Comparison of ENCODE assay signal across 21 mouse cellular contexts in genomic region chr10:79633006-79633777, GRCm38 (mm10). TPM values are rescaled to one million over a fixed set of nuclear protein-coding genes. Genes with fewer than 3 reads are reported as not detected.
DNase-seq lines count a peak whose midpoint lies in the region; ATAC-seq and TF ChIP-seq lines count a peak whose summit lies in the region.
"Had no signal": no experiment of that assay in that cellular context is flagged by ENCODE, and none has a peak within 500 bp of the region (broad histone marks: within the 10 kb centered on the region; RNA-seq: fewer than 3 reads in every experiment).

No protein-coding gene starts in this region.

- 56% methylated on average over 17 of the region's 17 CpGs for WGBS in kidney, embryonic 14.5 days
- 81% methylated on average over 17 of the region's 17 CpGs for WGBS in intestine, embryonic 16.5 days
- WGBS in forebrain, embryonic 16.5 days, result 89% methylated on average over 17 of the region's 17 CpGs

- no peak overlapping the region for H3K27ac ChIP-seq in kidney, embryonic 14.5 days (ENCODE audit: low read depth, low read length)
- H3K27ac ChIP-seq in testis, adult 2 months (ENCODE audit: control insufficient read depth, insufficient read depth, low read depth, low read length), result peak overlapping the region; percentile 37
- no peak overlapping the region for H3K27ac ChIP-seq in intestine, embryonic 16.5 days (ENCODE audit: low read length)
- no peak overlapping the region for H3K27ac ChIP-seq in forebrain, embryonic 16.5 days (ENCODE audit: low read length)
- H3K27ac ChIP-seq: embryonic facial prominence, embryonic 12.5 days; forebrain, embryonic 10.5 days; limb, embryonic 10.5 days; liver, embryonic 14.5 days had no signal

- H3K9ac ChIP-seq in kidney, embryonic 14.5 days (ENCODE audit: low read depth, low read length), result no peak overlapping the region; the same call in 1 of the 2 replicates
- no peak overlapping the region for H3K9ac ChIP-seq in intestine, embryonic 16.5 days (ENCODE audit: low read depth, low read length)
- H3K9ac ChIP-seq in forebrain, embryonic 16.5 days (replicated peaks; ENCODE audit: low read depth, low read length), result no peak overlapping the region
- H3K9ac ChIP-seq: embryonic facial prominence, embryonic 12.5 days; heart, embryonic 12.5 days; liver, embryonic 14.5 days had no signal

- H3K36me3 ChIP-seq in kidney, embryonic 14.5 days (ENCODE audit: control insufficient read depth, insufficient read depth, low read length), result no peaks in the 10 kb centered on the region
- H3K36me3 ChIP-seq in testis, adult 2 months (ENCODE audit: control insufficient read depth, insufficient read depth, low read length), result no peaks in the 10 kb centered on the region
- no peaks in the 10 kb centered on the region for H3K36me3 ChIP-seq in intestine, embryonic 16.5 days (ENCODE audit: control insufficient read depth, insufficient read depth, low read length)
- no peaks in the 10 kb centered on the region for H3K36me3 ChIP-seq in forebrain, embryonic 16.5 days (ENCODE audit: control insufficient read depth, insufficient read depth)
- H3K36me3 ChIP-seq: embryonic facial prominence, embryonic 12.5 days; forebrain, embryonic 10.5 days; heart, embryonic 12.5 days; limb, embryonic 10.5 days had no signal

- no peak overlapping the region for H3K4me3 ChIP-seq in kidney, embryonic 14.5 days (ENCODE audit: low read length)
- no peak overlapping the region for H3K4me3 ChIP-seq in testis, adult 2 months (ENCODE audit: control insufficient read depth, low read depth, low read length)
- H3K4me3 ChIP-seq in intestine, embryonic 16.5 days (ENCODE audit: low read length), result no peak overlapping the region
- H3K4me3 ChIP-seq in forebrain, embryonic 16.5 days (replicated peaks; ENCODE audit: low read length), result no peak overlapping the region
- H3K4me3 ChIP-seq: embryonic facial prominence, embryonic 12.5 days; forebrain, embryonic 10.5 days; heart, embryonic 12.5 days; limb, embryonic 10.5 days had no signal

- TF ChIP-seq POLR2A in testis, adult 2 months (IDR thresholded peaks at IDR 0.05; ENCODE audit: control insufficient read depth, low read depth, low read length), result no peak; the same call in 1 of the 2 replicates

- H3K27me3 ChIP-seq in kidney, embryonic 14.5 days (ENCODE audit: control insufficient read depth, insufficient read depth, low read length), result no peaks in the 10 kb centered on the region
- no peaks in the 10 kb centered on the region for H3K27me3 ChIP-seq in testis, adult 2 months (ENCODE audit: control insufficient read depth, insufficient read depth, low read length)
- peaks cover 2% of the 10 kb centered on the region; the same call in 1 of the 2 replicates for H3K27me3 ChIP-seq in intestine, embryonic 16.5 days (replicated peaks; ENCODE audit: control insufficient read depth, insufficient read depth, low read length)
- H3K27me3 ChIP-seq in forebrain, embryonic 16.5 days (replicated peaks; ENCODE audit: control insufficient read depth, insufficient read depth, low read length), result no peaks in the 10 kb centered on the region
- H3K27me3 ChIP-seq: embryonic facial prominence, embryonic 12.5 days had no signal

- peaks cover 18% of the 10 kb centered on the region for H3K4me1 ChIP-seq in kidney, embryonic 14.5 days (ENCODE audit: control insufficient read depth, insufficient read depth, low read length)
- H3K4me1 ChIP-seq in testis, adult 2 months (ENCODE audit: control insufficient read depth, insufficient read depth, low read length), result peaks cover 9% of the 10 kb centered on the region
- peaks cover 2% of the 10 kb centered on the region for H3K4me1 ChIP-seq in intestine, embryonic 16.5 days (ENCODE audit: control insufficient read depth, insufficient read depth, low read length)
- H3K4me1 ChIP-seq in forebrain, embryonic 16.5 days (replicated peaks; ENCODE audit: control insufficient read depth, insufficient read depth, low read length), result peaks cover 11% of the 10 kb centered on the region

- no peak for TF ChIP-seq CTCF in testis, adult 2 months (IDR thresholded peaks at IDR 0.05; ENCODE audit: control insufficient read depth, insufficient read depth, insufficient replicate concordance, low read depth, low read length)

- H3K9me3 ChIP-seq in kidney, embryonic 14.5 days (ENCODE audit: control insufficient read depth, low read length), result no peaks in the 10 kb centered on the region
- H3K9me3 ChIP-seq in intestine, embryonic 16.5 days (ENCODE audit: control insufficient read depth, low read length), result no peaks in the 10 kb centered on the region
- no peaks in the 10 kb centered on the region for H3K9me3 ChIP-seq in forebrain, embryonic 16.5 days (ENCODE audit: control insufficient read depth, low read length)
- H3K9me3 ChIP-seq: embryonic facial prominence, embryonic 12.5 days; forebrain, embryonic 10.5 days; heart, embryonic 12.5 days; limb, embryonic 10.5 days had no signal

- peak; percentile 2; the same call in 1 of the 2 replicates for ATAC-seq in kidney, embryonic 14.5 days (ENCODE audit: low FRiP score, low TSS enrichment)
- ATAC-seq in intestine, embryonic 16.5 days, result no peak
- ATAC-seq in forebrain, embryonic 16.5 days, result no peak
- ATAC-seq: inflammation-experienced regulatory T-cells, adult 6 months; lung, postnatal 0 days had no signal

- no peak overlapping the region for H3K4me2 ChIP-seq in kidney, embryonic 14.5 days (replicated peaks; ENCODE audit: low read depth, low read length)
- no peak overlapping the region for H3K4me2 ChIP-seq in intestine, embryonic 16.5 days (ENCODE audit: low read depth, low read length)
- H3K4me2 ChIP-seq in forebrain, embryonic 16.5 days (ENCODE audit: low read length), result no peak overlapping the region
- H3K4me2 ChIP-seq: embryonic facial prominence, embryonic 12.5 days; heart, embryonic 12.5 days; midbrain, embryonic 11.5 days had no signal

- DNase-seq in kidney, postnatal 36 days, result no peak
- no peak for DNase-seq in testis, postnatal 10 days (ENCODE audit: low spot score)
- DNase-seq in brain, adult 2 months (ENCODE audit: low read depth, low spot score), result peak; percentile 78
- no peak for DNase-seq in frontal cortex, postnatal 36 days (ENCODE audit: low spot score in 2 of 2)
- DNase-seq: cerebellum, postnatal 25 days; heart, postnatal 36 days; right cerebral cortex, adult 18-20 months; thymus, adult 2 months had no signal

RNA-seq across cellular contexts. Expression of gene Shc2, which starts 4.5 kb away (rescaled TPM):
- 6.9 and 8.5 TPM in 2 replicates for polyA plus RNA-seq in kidney, embryonic 14.5 days (2014; fragmentation: Nextera tagmentation; extraction: Ambion mirVana)
- 4.5 and 5.8 TPM in 2 replicates for polyA plus RNA-seq in testis, adult 2 months (2012; rRNA removed)
- 1.1 and 2.5 TPM in 2 replicates for polyA plus RNA-seq in intestine, embryonic 16.5 days (2015; fragmentation: Nextera tagmentation; extraction: Ambion mirVana)
- 12.3 and 16.0 TPM in 2 replicates for polyA plus RNA-seq in forebrain, embryonic 16.5 days (2015; fragmentation: Nextera tagmentation; extraction: Ambion mirVana)
- polyA plus RNA-seq: inflammation-experienced regulatory T-cells, adult 6 months had no signal

RNA-seq across cellular contexts. Expression of gene Odf3l2, which starts 12.3 kb away (rescaled TPM):
- not detected in 2 replicates for polyA plus RNA-seq in kidney, embryonic 14.5 days (2014; fragmentation: Nextera tagmentation; extraction: Ambion mirVana)
- not detected in 2 replicates for polyA plus RNA-seq in testis, adult 2 months (2012; rRNA removed)
- not detected in 2 replicates for polyA plus RNA-seq in intestine, embryonic 16.5 days (2015; fragmentation: Nextera tagmentation; extraction: Ambion mirVana)
- polyA plus RNA-seq in forebrain, embryonic 16.5 days (2015; fragmentation: Nextera tagmentation; extraction: Ambion mirVana), result 0.28 TPM in 1 of 2 replicates, not detected in the other
- polyA plus RNA-seq: embryonic facial prominence, embryonic 12.5 days; forebrain, embryonic 10.5 days; gonadal fat pad, adult 2 months; heart, embryonic 12.5 days; inflammation-experienced regulatory T-cells, adult 6 months; limb, embryonic 10.5 days; liver, embryonic 14.5 days; lung, postnatal 0 days; midbrain, embryonic 11.5 days had no signal

RNA-seq across cellular contexts. Expression of gene C2cd4c, which starts 19.4 kb away (rescaled TPM):
- polyA plus RNA-seq in kidney, embryonic 14.5 days (2014; fragmentation: Nextera tagmentation; extraction: Ambion mirVana), result not detected in 2 replicates
- 0.91 and 1.5 TPM in 2 replicates for polyA plus RNA-seq in testis, adult 2 months (2012; rRNA removed)
- 0.02 and 0.07 TPM in 2 replicates for polyA plus RNA-seq in intestine, embryonic 16.5 days (2015; fragmentation: Nextera tagmentation; extraction: Ambion mirVana)
- polyA plus RNA-seq in forebrain, embryonic 16.5 days (2015; fragmentation: Nextera tagmentation; extraction: Ambion mirVana), result 0.25 and 0.32 TPM in 2 replicates
- polyA plus RNA-seq: forebrain, embryonic 10.5 days; heart, embryonic 12.5 days; inflammation-experienced regulatory T-cells, adult 6 months; limb, embryonic 10.5 days; lung, postnatal 0 days had no signal

RNA-seq across cellular contexts. Expression of gene Madcam1, which starts 31.2 kb away (rescaled TPM):
- 2.6 and 3.6 TPM in 2 replicates for polyA plus RNA-seq in kidney, embryonic 14.5 days (2014; fragmentation: Nextera tagmentation; extraction: Ambion mirVana)
- polyA plus RNA-seq in testis, adult 2 months (2012; rRNA removed), result not detected in 2 replicates
- polyA plus RNA-seq in intestine, embryonic 16.5 days (2015; fragmentation: Nextera tagmentation; extraction: Ambion mirVana), result 27.4 and 31.8 TPM in 2 replicates
- 0.57 and 1.0 TPM in 2 replicates for polyA plus RNA-seq in forebrain, embryonic 16.5 days (2015; fragmentation: Nextera tagmentation; extraction: Ambion mirVana)
- polyA plus RNA-seq: inflammation-experienced regulatory T-cells, adult 6 months; lung, postnatal 0 days had no signal

RNA-seq across cellular contexts. Expression of gene Tpgs1, which starts 36.0 kb away (rescaled TPM):
- 85.7 and 90.9 TPM in 2 replicates for polyA plus RNA-seq in kidney, embryonic 14.5 days (2014; fragmentation: Nextera tagmentation; extraction: Ambion mirVana)
- 33.9 and 36.7 TPM in 2 replicates for polyA plus RNA-seq in testis, adult 2 months (2012; rRNA removed)
- 56.8 and 64.4 TPM in 2 replicates for polyA plus RNA-seq in intestine, embryonic 16.5 days (2015; fragmentation: Nextera tagmentation; extraction: Ambion mirVana)
- polyA plus RNA-seq in forebrain, embryonic 16.5 days (2015; fragmentation: Nextera tagmentation; extraction: Ambion mirVana), result 75.9 and 76.6 TPM in 2 replicates
